Mouse (Mus musculus) adrenal gland, postnatal 14 days (tissue): ENCODE data around the gene Rad51b. TPM values are rescaled to one million over a fixed set of nuclear protein-coding genes. Genes with fewer than 3 reads are reported as not detected.

Experiments used
- DNase-seq: peaks from one replicate; pipeline ENCODE4 v3.0.0; 2021; ENCODE audit warnings: mixed read lengths
- total RNA-seq: library from RNA; stranded (reverse); gene quantifications from 2 replicates; pipeline ENCODE4 v1.2.3, GENCODE M21; 2021

The Rad51b gene
- total RNA-seq, 1 experiment from 2014 or later, result 1.6 TPM

GRCm38 (mm10) chr12:79771194-79771593 is 474.1 kb downstream of the Rad51b start:
- DNase-seq, result no peak

DNA sequence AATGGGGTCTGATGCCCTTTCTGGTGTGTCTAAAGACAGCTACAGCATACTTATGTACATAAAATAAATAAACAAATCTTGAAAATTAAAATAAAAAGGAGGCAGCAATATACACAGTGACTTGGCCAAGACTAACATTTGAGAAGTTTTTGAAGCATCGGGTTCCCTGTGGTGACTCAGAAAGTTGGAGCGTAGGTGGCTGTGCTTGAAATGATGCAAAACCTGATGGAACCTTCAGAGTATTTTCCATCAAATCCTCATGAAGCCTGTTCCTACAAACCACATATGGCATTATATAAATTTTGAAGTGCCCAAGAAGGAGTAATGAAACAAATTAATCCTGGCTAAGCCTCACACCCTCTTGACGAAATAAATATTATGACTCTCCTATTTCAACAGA is 474.7 kb downstream of the Rad51b start:
- no peak for DNase-seq

- no peak for DNase-seq
These were observed 476.2 kb downstream of the Rad51b start for GRCm38 (mm10) chr12:79773246-79773645.

DNA sequence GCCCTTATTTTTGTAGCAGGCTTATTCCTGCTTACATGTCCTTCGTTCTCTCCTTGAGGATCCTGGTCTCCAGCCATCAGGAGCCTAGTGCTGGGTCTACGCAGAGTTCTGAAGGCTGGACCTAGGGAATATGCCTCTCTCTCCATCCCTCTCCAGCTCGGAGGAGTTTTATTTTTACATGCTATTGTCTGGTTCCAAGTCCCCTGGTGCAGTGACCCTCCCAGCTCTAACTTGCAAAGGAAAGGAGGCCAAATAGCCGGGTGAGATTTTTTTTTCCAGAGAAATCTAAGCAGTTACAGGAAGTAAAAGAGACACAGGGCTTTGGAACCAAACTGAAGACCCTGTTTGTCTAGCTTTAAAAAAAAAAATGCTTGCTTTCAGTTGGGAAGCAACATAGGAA is 477.5 kb downstream of the Rad51b start:
- no peak for DNase-seq

DNA sequence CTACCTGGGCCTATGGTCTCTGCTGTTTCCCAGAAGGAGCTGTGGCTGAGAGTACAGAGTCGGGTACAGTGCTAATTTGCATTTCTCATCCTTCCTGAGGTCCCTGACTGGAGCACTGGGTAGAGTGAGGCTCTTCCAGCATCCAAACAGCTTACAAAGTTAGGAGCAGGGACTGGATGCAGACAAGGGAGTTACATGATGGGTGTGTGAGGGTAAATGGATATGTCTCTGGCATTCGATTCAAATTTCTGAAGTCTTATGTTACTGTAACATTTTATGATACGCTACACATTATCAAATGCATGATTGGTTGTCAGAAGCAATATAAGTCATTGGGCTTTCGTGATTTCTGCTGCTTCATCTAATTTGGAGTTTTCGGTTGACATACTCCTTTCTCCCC is 479.7 kb downstream of the Rad51b start:
- DNase-seq, result no peak

GRCm38 (mm10) chr12:79780745-79781144 is 483.7 kb downstream of the Rad51b start:
- DNase-seq, result no peak

GRCm38 (mm10) chr12:79781788-79782187 is 484.7 kb downstream of the Rad51b start:
- DNase-seq, result no peak

- no peak for DNase-seq
These were observed 485.5 kb downstream of the Rad51b start for GRCm38 (mm10) chr12:79782444-79783117.

DNA sequence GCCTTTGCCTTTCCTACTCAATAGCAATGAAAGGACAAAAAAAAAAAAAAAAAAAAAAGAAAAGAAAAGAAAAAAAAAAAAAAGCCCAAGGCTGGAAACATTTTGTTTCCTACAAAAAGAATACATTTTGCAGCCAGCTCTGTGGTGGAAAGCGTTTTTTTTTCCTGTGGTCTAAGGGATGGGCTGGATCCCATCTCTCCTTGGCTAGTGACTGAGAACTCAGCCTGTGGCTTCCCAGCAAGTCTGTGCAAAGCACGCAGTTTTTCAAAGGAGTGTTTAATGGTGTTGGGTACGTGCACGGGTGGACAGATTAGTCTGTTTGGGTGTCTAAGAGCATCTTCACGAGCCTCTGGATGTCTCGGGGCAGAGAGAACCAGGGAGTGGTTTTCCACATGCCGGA is 487.1 kb downstream of the Rad51b start:
- no peak for DNase-seq

DNA sequence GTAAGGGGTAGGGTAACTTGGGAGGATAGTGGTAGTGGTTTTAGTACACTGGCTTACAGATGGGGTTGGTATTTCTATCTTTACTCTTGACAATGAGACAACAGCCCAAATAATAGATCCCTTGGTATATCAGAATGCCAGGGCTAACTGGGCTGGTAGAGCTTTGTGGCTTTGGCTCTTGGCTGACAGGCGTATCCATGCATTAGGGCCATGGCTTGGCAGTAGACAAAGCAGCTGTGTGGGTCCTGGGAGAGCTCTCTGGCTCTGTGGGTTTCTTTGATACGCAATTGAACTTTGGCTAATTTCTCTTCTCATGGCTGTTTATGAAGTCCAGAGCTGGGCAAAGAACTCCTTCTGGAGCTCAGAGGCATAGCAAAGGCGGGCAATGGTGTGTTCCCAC is 488.6 kb downstream of the Rad51b start:
- DNase-seq, result no peak

GRCm38 (mm10) chr12:79787538-79787937 is 490.5 kb downstream of the Rad51b start:
- DNase-seq, result no peak

DNA sequence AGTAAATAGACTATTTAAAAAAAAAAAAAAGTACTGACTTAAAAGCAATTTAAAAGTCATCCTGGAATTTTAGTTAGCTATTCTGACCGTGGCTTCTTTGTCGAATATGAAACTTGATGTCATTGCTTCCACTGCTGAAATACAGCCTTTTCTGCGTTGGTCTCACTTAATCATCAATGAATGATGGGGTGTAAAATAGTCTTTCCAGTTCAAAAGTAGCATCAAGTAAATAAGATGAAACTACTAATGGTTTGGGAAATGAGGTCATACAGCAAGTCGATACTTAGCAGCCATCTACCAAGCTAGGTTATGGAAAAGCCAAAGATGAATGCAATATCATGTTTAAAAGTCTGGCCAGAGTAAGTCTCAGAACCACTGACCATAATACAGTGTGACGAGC is 491.3 kb downstream of the Rad51b start:
- no peak for DNase-seq

DNA sequence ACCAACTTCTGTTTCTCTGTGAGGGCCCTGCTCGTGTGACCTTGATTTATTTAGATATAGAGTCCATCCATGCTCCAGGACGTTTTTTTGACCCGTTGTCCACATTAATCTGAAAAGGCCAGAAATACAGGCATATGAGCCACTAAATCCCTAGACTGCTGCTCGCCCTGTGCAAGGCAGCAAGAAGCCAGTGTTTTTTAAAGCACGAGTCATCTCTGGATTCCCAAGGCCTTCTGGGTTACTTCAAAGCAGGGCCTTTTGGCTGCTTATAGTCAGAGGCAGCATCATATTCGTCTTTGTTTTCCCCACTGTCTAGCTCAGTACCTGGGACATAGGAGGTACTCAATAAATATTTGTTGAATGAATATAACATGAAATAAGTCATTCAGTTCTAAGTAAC is 492.4 kb downstream of the Rad51b start:
- no peak for DNase-seq

GRCm38 (mm10) chr12:79793382-79793781 is 496.3 kb downstream of the Rad51b start:
- peak; percentile 60 for DNase-seq

DNA sequence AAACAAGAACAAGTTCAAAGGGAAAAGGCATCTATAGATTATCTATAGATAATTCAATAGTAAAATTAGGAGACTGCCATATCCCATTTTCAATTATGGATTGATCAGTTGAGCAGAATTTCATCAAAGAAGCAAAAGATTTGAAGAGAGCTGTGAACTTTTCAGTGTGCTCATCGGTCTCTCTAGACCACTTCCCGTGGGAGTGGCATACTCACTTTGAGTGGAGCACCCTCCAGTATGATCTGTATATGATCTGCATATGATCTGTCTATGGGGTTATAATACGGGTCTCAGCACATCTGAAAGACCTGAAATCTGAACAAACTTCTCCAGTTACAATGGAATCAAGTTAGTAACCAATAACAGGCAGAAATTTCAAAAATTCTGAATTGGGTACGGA is 497.7 kb downstream of the Rad51b start:
- DNase-seq, result no peak

DNA sequence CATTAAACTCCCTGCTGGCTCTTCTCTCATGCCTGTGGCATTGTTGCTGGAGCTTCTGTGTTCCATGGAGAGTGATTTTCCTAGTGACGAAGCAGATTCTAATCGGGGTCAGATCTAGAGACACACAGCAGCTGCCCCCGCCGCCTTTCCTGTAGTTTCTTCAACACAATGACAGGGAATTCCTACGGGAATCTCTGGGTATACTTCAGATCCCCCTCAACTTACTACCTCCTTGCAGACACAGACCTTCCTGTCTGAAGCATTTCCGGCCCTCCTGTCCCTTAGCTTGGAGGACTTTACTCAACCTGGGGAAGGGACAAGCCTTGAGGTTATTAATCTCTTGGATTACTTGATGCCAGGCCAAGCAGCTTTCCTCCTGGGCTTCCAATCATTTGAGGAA is 499.2 kb downstream of the Rad51b start:
- peak; percentile 47 for DNase-seq

DNA sequence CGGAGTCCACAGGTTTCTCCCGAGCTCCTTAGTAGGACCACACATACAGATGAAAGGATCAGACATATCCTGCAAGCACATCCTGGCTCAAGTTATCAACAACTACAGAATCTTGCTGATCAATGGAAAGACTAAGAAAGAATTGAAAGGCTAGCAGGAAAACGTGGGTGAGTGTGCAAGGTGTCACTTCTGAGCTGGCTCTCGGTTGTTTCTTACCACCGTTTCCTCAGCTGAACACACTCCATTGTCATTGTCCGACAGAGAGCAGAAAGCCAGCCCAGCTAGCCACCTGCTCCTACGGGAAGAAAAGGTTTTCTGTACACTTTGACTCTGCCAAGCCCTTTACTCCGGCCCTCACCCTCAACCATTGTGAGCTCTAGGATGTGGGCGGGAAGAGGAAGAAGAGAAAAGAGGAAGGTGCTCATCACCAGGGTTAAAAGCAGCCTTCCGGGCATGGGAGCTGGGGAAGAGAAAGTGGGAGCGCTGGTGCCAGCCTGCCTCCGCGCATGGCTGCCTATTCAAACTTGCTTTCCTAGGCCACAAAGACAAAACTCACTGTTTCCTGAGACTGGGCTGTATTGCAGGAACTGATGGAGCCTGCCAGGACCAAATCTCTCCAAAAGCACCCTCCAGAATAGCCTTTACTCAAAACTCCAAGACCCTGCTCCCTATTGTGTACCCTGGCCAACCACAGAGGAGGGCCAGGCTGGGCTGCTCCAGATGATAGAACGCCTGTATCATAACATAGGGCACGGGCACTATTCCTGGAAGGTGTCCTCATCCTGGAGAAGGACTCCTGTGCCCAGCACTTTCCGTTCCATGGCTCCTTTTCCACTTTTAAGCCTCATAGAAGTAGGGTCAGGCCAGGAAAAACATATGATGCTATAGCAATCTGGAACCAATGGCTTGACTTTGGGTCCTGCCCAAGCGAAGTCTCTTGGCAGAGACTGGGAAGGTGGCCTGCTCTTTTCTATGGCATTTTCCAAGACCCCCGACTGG is 500.0 kb downstream of the Rad51b start:
- no peak for DNase-seq

DNA sequence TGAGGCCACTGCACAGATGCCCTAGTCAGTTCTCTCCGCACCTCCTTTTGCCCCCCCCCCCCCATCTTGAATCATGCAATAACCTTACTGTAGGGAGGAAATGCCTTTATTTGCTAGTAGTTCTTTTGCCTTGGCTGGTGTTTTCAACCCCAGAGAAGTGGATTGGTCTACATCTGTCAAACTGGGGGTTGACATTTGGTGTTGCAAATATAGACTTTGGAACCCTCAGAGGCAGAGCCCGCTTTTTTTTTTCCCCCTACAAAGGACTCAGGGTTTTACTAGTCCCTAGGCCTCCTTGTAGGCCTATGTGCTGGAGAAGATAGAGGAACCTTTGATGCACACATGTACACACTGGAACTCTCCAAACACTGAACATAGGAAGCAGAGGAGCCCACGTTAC is 501.4 kb downstream of the Rad51b start:
- DNase-seq, result no peak

DNA sequence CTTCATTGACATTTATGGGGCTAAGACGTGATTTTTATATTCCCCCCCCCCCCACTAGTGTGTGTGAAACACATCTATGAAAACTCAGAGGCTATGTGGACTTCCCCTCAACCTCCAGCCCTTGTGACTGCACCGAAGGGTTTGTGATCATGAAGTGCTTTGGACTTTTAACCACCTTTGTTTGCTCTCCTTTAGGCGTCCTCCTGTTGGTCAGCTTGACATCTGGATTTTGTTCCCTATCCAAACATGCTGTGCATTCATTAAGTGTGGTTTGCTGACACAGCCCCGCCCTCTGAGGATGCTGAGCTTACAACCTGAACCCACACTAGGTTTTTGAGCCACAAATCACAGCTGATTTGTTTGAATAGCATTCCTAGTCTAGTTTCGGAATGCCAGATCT is 502.3 kb downstream of the Rad51b start:
- no peak for DNase-seq

DNA sequence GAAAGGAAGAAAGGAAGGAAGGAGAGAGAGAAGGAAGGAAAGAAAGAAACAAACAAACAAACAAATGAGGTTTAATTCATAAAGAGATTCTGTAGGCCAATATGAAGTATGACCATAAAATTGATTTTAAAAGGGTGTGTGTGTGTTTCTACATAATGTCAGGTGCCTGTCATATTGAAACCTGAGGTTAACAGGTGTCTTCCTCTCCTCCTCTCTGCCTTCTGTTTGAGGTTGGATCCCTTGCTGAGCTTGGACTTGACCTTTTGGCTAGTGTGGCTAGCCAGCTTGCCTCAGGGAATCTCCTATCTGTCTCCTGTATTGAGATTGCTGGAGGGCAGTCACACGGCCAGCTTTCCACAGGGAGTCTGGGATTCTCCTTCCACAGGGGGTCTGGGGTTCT is 506.6 kb downstream of the Rad51b start:
- no peak for DNase-seq

GRCm38 (mm10) chr12:79804776-79805524 is 507.9 kb downstream of the Rad51b start:
- no peak for DNase-seq

GRCm38 (mm10) chr12:79806990-79807389 is 509.9 kb downstream of the Rad51b start:
- DNase-seq, result no peak

DNA sequence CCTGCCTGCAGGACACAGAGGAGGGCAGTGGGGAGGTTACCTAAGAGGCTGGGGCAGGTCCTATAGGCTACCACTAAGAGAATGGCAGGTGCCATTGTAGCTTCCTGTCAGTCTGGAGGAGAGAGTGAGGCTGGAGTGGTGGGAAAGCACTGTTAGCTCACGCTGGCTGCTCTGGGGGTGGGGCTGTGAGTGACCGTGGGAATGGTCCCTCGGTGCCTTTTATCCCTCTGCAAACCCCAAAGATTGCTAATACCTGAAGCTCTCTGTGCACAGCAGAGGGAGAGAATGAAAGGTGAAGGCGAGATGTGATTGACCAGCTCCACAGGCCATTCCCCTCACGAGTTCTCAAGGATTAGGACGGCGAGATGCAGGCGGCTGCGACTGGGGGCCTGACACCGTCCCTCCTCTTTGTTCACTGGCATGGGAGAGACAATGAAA is 510.3 kb downstream of the Rad51b start:
- DNase-seq, result no peak
